Mouse (Mus musculus) lung, postnatal 14 days (tissue): ENCODE data around the gene Pou3f3.
A peak's percentile ranks its signal among the peaks of the same experiment; 100 is the strongest.

ENCODE experiments used
- DNase-seq: peaks from one replicate; pipeline ENCODE4 v3.0.0; 2021

Gene Pou3f3

GRCm38 (mm10) chr1:42710995-42711394 lies 15.4 kb downstream of the Pou3f3 start:
- DNase-seq = no peak

DNA sequence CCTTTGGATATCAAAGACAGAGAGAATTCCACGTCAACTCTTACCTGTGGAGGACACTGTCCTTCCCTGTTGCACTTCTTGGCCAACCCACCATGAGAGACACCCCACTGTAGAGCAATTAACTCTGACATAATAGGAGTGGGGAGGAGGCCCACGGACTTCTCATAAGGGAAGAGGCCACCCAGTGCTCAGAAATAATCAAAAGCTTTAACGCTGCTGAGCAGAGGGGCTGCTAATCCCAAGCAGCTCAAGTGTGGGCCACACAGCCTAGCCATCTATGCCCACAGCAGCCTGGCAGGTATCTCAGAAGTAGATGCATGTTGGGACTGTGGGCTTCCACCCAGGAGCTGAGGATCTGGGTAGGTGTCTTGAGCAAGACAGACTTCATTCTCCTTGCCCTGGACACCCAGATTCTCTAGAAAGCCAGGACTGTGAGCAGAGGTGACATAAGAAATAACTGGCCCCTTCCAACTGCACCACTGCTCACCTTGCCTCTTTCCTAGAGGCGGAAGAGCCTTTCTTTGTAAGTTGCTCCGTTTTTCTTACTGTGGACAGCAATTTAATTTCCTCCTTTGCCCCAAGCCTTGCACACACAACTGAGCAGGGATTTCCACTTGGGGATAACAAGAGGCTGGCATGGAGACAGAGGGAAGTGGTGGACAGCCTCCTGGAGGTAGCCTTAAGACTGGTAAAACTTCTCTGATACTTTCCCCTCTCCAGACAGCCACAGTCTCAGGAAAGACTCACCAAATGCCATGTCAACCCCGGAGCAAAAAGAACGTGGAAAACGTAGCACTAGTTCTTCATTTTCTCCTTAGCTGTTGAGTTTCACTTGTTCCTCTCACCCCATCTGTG lies 16.1 kb downstream of the Pou3f3 start:
- no peak for DNase-seq

GRCm38 (mm10) chr1:42712311-42712690 lies 16.7 kb downstream of the Pou3f3 start:
- DNase-seq = no peak

DNA sequence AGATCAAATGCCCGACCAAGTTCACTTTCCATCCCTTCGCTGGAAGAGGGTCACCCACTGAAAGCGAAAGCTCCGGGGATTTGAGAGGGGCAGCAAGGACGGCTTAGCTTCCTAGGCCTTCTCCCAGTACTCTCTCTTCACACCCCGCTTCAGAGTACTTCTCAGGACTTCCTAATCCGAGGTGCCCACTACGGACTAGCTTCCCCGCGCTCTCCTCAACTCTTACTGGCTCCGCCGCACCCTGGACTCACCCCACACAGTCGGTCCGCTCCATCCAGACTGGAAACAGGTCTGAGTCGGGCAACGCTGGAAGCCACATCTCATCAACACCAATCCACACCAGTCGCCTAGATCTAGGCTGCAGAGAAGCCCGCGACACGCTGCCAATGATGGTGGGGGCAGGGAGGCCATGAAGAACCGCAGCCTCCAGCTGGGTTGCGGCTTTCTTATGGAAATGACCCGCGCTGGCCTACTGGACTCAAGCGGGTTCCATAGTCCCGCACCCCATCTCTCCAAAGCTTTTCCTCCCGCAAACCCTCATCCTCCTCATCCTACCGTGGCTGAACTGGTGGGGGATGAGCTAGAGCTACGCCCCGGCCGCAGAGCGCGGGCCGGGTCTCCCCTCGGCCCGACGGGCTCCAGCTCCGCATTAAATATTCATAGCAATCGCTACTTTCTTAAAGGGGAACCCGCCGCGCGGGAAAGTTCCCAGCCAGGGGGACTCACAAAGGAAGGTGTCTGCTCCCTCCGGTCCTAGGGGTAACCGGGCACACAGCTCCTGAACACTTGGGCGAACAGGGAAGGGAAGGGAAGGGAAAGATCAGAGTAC lies 17.8 kb downstream of the Pou3f3 start:
- DNase-seq = no peak

DNA sequence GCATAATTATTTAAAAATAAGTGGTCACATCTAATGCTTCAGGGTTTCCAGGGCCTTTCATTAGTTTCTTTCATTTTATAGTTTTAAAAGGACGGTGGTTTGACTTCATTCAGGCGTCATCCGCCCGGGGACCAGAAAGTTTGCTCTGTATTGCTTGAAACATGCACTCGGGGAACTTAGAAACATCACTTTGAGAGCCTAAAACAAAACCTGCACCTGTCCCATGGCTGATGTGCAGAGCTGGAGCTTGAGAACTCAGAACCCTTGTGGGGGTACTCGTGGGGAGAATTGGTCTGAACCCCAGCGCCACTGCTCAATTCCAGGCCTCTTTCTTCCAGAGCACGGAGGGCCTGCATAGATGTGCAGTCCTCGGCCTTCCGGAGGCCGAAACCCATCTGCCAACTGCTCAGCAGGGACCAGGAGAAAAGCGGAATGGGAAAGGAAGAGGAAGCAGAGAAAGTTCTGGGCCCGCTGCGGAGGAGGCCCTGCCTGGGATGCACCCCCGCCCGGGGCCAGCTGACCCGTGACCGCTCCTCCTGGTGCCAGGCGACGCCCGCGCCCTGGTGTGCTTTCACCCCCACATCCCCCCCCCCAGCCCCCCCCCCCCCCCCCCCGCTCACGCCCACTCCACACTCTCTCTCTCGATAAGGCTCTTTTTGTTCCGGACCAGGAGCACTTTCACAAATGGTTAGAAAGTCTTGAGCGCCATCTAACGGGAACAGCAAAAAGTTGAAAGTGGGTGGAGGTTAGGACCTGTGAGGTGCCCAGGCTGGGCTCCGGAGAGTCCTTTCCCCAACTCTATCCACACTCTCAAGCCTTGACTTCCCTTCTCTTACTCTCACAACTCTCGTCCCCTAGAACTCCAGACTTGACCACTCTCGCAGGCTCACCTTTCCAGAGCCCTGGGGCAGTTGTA lies 18.7 kb downstream of the Pou3f3 start:
- peak; percentile 45 for DNase-seq

- no peak for DNase-seq
These were observed 23.0 kb downstream of the Pou3f3 start for GRCm38 (mm10) chr1:42718549-42718948.

DNA sequence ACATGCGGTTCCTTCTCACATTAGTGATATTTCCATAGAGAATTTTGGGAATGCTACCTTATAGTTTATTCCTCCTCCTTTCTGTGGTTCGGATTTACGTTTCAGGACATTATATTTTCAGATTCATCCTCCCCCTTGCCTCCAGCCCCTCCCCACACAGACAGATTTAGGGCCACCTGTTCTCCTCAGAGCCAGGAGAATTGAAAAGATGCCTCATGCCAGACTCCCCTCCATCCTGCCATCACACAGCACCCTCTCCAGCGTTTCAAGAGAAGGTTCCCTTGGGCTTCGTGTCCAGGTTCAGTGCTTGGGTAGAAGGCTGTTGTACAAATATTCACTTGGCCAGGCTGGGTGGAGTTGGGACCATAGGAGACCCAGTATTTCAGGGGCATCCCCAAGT lies 25.8 kb downstream of the Pou3f3 start:
- no peak for DNase-seq

DNA sequence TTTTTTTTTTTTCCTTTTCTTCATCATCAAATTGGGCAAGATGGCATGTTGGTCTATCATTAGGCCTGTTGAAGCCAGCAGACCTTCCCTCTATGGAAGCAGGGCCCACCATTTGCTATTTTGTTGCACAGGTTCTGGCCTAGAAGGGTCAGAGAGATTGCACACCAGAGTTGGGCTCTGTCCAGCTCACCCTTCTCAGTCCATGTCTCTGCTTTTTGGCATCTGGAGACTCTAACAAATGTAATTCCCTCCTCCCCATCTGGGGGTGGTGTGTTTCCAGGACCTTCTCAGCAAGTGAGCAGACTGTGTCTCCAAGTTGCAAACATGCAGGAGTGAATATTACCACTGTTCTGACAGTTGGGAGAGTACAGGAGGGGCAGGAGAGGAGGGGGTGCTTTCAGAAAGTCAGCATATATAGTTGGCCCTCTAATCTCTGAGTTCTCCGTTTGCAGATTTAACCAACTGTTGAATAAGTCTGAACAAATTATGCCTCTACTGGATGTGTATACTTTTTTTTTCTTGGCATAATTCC lies 28.3 kb downstream of the Pou3f3 start:
- no peak for DNase-seq

DNA sequence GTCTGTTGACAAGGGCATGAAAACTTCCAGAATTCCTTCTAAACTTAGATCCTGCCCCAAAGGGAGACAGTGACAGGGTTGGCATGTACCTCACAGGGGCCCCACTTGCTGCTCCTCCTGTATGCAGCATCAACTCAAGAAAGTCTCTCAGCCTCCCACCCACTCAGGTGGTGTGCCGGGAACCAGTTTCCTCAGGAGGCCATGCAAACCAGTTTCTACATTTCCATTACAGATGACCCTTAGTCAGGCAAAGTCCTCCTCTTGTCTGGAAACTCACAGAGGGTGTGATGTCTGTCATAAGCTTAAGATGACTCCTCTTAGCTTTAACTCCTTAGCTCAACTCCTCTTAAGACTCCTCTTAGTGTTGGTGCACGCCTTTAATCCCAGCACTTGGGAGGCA lies 29.3 kb downstream of the Pou3f3 start:
- DNase-seq = no peak

DNA sequence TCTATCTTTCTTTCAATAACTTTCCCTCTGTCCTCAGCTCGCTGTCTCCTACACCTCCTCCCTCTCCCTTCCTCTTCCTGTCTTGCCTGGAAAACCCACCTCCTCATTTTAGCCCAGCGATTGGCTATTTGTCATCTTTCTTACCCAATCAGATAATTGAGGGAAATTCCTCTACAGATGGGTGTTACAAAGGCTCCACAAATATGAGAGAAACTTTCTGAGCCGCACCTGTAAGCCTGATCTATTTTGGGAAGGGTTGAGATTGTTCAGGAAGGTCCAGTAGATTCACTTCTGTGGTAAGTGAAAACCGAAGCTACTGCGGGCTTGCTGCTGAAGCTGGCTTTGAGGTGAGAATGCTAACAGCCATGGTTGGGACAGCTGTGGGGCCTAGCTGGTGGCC lies 31.6 kb downstream of the Pou3f3 start:
- DNase-seq = no peak

- no peak for DNase-seq
These were observed 32.1 kb downstream of the Pou3f3 start for GRCm38 (mm10) chr1:42727676-42728075.

DNA sequence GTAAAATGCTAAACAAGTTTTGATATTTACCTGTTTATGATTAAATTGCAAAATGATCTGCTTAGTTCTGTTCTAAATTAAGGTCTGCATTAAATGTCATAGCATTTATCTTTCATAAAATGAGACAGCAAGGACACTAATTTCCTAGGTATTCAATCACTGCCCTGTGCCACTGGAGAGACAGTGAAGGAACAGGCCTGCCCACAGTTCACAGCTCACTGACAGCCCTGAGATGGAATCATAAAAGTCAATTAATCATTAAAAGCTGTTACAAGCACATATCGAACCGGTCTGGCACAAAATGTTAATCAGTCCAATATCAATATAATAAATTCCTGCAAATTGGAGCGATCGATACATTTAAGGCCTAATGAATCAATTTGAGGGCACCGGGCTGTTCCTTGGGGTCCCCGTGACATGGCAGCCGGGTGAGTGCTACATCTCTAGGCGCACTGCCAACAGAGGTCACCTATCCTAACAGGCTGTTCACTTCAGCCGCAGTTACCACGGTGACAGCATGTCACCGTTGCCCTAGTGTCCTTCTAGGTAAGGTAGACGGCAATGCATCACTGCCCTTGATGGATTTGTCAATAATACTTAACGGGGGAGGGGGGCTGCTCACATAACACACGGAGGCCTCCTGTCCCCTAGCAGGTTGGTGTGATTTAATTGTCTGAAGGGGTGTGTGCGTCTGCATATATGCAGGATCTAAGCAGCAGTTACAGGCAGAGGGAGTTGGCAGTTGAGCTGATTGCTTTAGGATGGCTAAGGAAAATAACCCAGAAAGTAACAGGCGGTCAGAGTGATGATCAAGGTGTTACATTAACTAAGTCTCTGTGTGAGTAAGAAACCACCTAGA lies 46.0 kb downstream of the Pou3f3 start:
- DNase-seq = no peak

DNA sequence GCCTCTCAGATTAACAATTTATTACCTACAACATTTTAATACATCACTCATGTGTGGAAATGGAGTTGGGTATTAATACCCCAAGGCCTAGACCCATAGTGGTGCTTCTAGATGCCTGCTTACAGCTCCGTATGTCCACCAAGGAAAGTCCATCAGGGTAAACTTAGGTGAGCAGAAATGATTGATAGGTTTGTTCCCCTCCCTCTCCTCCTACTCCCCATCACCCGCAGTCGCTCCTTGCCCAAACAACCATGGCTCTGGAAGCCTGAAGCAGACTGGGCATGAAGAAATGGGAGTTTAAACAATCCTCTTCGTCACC lies 46.6 kb downstream of the Pou3f3 start:
- DNase-seq = no peak

GRCm38 (mm10) chr1:42745047-42745446 lies 49.5 kb downstream of the Pou3f3 start:
- DNase-seq = no peak

GRCm38 (mm10) chr1:42749536-42750292 lies 54.1 kb downstream of the Pou3f3 start:
- DNase-seq = no peak
